Mouse (Mus musculus): ENCODE measurements around the gene Parm1. TPM values are rescaled to one million over a fixed set of nuclear protein-coding genes. Genes with fewer than 3 reads are reported as not detected.

Gene Parm1
- polyA plus RNA-seq, 1 experiment from 2014 or later = 9.4 TPM

- no peak overlapping the region for H3K27ac ChIP-seq
- H3K4me2 ChIP-seq (ENCODE audit: low read length) = peak overlapping the region; percentile 80
- H3K36me3 ChIP-seq (ENCODE audit: insufficient read depth, low read length) = no peaks in the 10 kb centered on the region
- 12% methylated on average over 7 of the region's 7 CpGs for WGBS
- H3K9ac ChIP-seq (ENCODE audit: low read depth, low read length) = no peak overlapping the region
- no peak for TF ChIP-seq CTCF (IDR thresholded peaks at IDR 0.05; ENCODE audit: low read depth)
- no peaks in the 10 kb centered on the region for H3K27me3 ChIP-seq (ENCODE audit: insufficient read depth, low read length)
- DNase-seq (ENCODE audit: low spot score) (peak; percentile 69), ATAC-seq (replicated peaks; ENCODE audit: low FRiP score, low read depth) (no peak)
- peak overlapping the region; percentile 44 for H3K4me3 ChIP-seq (replicated peaks; ENCODE audit: low read depth, low read length)
- H3K9me3 ChIP-seq (replicated peaks; ENCODE audit: low read length) = no peaks in the 10 kb centered on the region
- H3K4me1 ChIP-seq (replicated peaks; ENCODE audit: insufficient read depth, low read length) = peaks cover 4% of the 10 kb centered on the region; the same call in 1 of the 2 replicates
Observed at GRCm38 (mm10) chr5:91518946-91519345, 1.5 kb downstream of the Parm1 start.

- H3K4me3 ChIP-seq (replicated peaks; ENCODE audit: low read depth, low read length) = no peak overlapping the region
- H3K4me1 ChIP-seq (replicated peaks; ENCODE audit: insufficient read depth, low read length) = peaks cover 4% of the 10 kb centered on the region; the same call in 1 of the 2 replicates
- 39% methylated on average over 4 of the region's 4 CpGs for WGBS
- no peaks in the 10 kb centered on the region for H3K27me3 ChIP-seq (ENCODE audit: insufficient read depth, low read length)
- H3K4me2 ChIP-seq (ENCODE audit: low read length) = peak overlapping the region; percentile 25; the same call in 1 of the 2 replicates
- DNase-seq (ENCODE audit: low spot score) (no peak), ATAC-seq (replicated peaks; ENCODE audit: low FRiP score, low read depth) (no peak)
- H3K36me3 ChIP-seq (ENCODE audit: insufficient read depth, low read length) = no peaks in the 10 kb centered on the region
- no peak overlapping the region for H3K27ac ChIP-seq
- H3K9ac ChIP-seq (ENCODE audit: low read depth, low read length) = no peak overlapping the region
- TF ChIP-seq CTCF (IDR thresholded peaks at IDR 0.05; ENCODE audit: low read depth) = no peak
- no peaks in the 10 kb centered on the region for H3K9me3 ChIP-seq (replicated peaks; ENCODE audit: low read length)
Observed at GRCm38 (mm10) chr5:91519521-91519920, 2.1 kb downstream of the Parm1 start.

GRCm38 (mm10) chr5:91532748-91533496 is 15.5 kb downstream of the Parm1 start:
- Histone ChIP-seq H3K9me3 (replicated peaks; ENCODE audit: low read length) (no peaks in the 10 kb centered on the region), H3K9ac (ENCODE audit: low read depth, low read length) (no peak overlapping the region), H3K4me3 (replicated peaks; ENCODE audit: low read depth, low read length) (no peak overlapping the region), H3K36me3 (ENCODE audit: insufficient read depth, low read length) (no peaks in the 10 kb centered on the region), H3K27ac (no peak overlapping the region), H3K4me2 (ENCODE audit: low read length) (no peak overlapping the region), H3K4me1 (replicated peaks; ENCODE audit: insufficient read depth, low read length) (no peaks in the 10 kb centered on the region), H3K27me3 (ENCODE audit: insufficient read depth, low read length) (no peaks in the 10 kb centered on the region)
- 67% methylated on average over 10 of the region's 10 CpGs for WGBS
- TF ChIP-seq CTCF (IDR thresholded peaks at IDR 0.05; ENCODE audit: low read depth) = no peak
- DNase-seq (ENCODE audit: low spot score) (no peak), ATAC-seq (replicated peaks; ENCODE audit: low FRiP score, low read depth) (no peak)

GRCm38 (mm10) chr5:91559071-91559610 is 41.7 kb downstream of the Parm1 start:
- no peak overlapping the region for H3K4me3 ChIP-seq (replicated peaks; ENCODE audit: low read depth, low read length)
- no peak overlapping the region for H3K4me2 ChIP-seq (ENCODE audit: low read length)
- H3K4me1 ChIP-seq (replicated peaks; ENCODE audit: insufficient read depth, low read length) = no peaks in the 10 kb centered on the region
- TF ChIP-seq CTCF (IDR thresholded peaks at IDR 0.05; ENCODE audit: low read depth) = no peak
- ATAC-seq (replicated peaks; ENCODE audit: low FRiP score, low read depth) (no peak), DNase-seq (ENCODE audit: low spot score) (no peak)
- no peaks in the 10 kb centered on the region for H3K9me3 ChIP-seq (replicated peaks; ENCODE audit: low read length)
- 87% methylated on average over 7 of the region's 7 CpGs for WGBS
- no peaks in the 10 kb centered on the region for H3K36me3 ChIP-seq (ENCODE audit: insufficient read depth, low read length)
- no peak overlapping the region for H3K27ac ChIP-seq
- no peaks in the 10 kb centered on the region for H3K27me3 ChIP-seq (ENCODE audit: insufficient read depth, low read length)
- no peak overlapping the region for H3K9ac ChIP-seq (ENCODE audit: low read depth, low read length)

GRCm38 (mm10) chr5:91559711-91560110 is 42.3 kb downstream of the Parm1 start:
- H3K9ac ChIP-seq (ENCODE audit: low read depth, low read length) = no peak overlapping the region
- no peaks in the 10 kb centered on the region for H3K27me3 ChIP-seq (ENCODE audit: insufficient read depth, low read length)
- H3K36me3 ChIP-seq (ENCODE audit: insufficient read depth, low read length) = no peaks in the 10 kb centered on the region
- ATAC-seq (replicated peaks; ENCODE audit: low FRiP score, low read depth) (no peak), DNase-seq (ENCODE audit: low spot score) (no peak)
- H3K27ac ChIP-seq = no peak overlapping the region
- WGBS = 56% methylated on average over 2 of the region's 2 CpGs
- H3K9me3 ChIP-seq (replicated peaks; ENCODE audit: low read length) = no peaks in the 10 kb centered on the region
- TF ChIP-seq CTCF (IDR thresholded peaks at IDR 0.05; ENCODE audit: low read depth) = no peak
- H3K4me1 ChIP-seq (replicated peaks; ENCODE audit: insufficient read depth, low read length) = no peaks in the 10 kb centered on the region
- no peak overlapping the region for H3K4me3 ChIP-seq (replicated peaks; ENCODE audit: low read depth, low read length)
- no peak overlapping the region for H3K4me2 ChIP-seq (ENCODE audit: low read length)

- no peaks in the 10 kb centered on the region for H3K36me3 ChIP-seq (ENCODE audit: insufficient read depth, low read length)
- DNase-seq (ENCODE audit: low spot score) (no peak), ATAC-seq (replicated peaks; ENCODE audit: low FRiP score, low read depth) (0 out of 2 replicates have a peak, but pooled peaks have one; percentile 66)
- H3K4me1 ChIP-seq (replicated peaks; ENCODE audit: insufficient read depth, low read length) = no peaks in the 10 kb centered on the region
- H3K9ac ChIP-seq (ENCODE audit: low read depth, low read length) = no peak overlapping the region
- TF ChIP-seq CTCF (IDR thresholded peaks at IDR 0.05; ENCODE audit: low read depth) = no peak
- no peak overlapping the region for H3K4me3 ChIP-seq (replicated peaks; ENCODE audit: low read depth, low read length)
- H3K27ac ChIP-seq = no peak overlapping the region
- no peaks in the 10 kb centered on the region for H3K27me3 ChIP-seq (ENCODE audit: insufficient read depth, low read length)
- H3K9me3 ChIP-seq (replicated peaks; ENCODE audit: low read length) = no peaks in the 10 kb centered on the region
- 66% methylated on average over 3 of the region's 3 CpGs for WGBS
- H3K4me2 ChIP-seq (ENCODE audit: low read length) = no peak overlapping the region
Observed at GRCm38 (mm10) chr5:91561394-91561793, 44.0 kb downstream of the Parm1 start.
